Mouse (Mus musculus) thymus, adult 2 months (tissue): ENCODE measurements at regions not wholly inside any gene's neighbourhood (a gene's known extent, or its start where the extent isn't known, plus 50 kb on each side); places are given as distances from the start of the nearest gene placed in this dataset.

Source experiments
- CTCF ChIP-seq: fragments of 200-500 bp; IDR thresholded peaks from 2 replicates; pipeline ENCODE4 v1.5.1; 2012; ENCODE audit warnings: mild to moderate bottlenecking, control low read depth, low read length, moderate library complexity, borderline replicate concordance; ENCODE audit not compliant: control insufficient read depth, poor library complexity, insufficient read depth; ENCODE audit errors: extremely low read depth
- POLR2A ChIP-seq: fragments of 200-500 bp; IDR thresholded peaks from 2 replicates; pipeline ENCODE4 v1.6.1; 2012; ENCODE audit warnings: mild to moderate bottlenecking, low read length, control low read depth, moderate library complexity; ENCODE audit not compliant: control insufficient read depth, poor library complexity, insufficient read depth; ENCODE audit errors: extremely low read depth

GRCm38 (mm10) chr3:39249224-39249892 is 362.6 kb downstream of the Fat4 start:
- no peak for TF ChIP-seq CTCF
- TF ChIP-seq POLR2A, result no peak
